Mouse (Mus musculus) 416B (cell line): ENCODE measurements around the gene Coasy.
A peak's percentile ranks its signal among the peaks of the same experiment; 100 is the strongest.

Source experiments
- DNase-seq: peaks from one replicate; pipeline ENCODE4 v3.0.0; 2011; ENCODE audit warnings: low read depth

The Coasy gene

GRCm38 (mm10) chr11:101131701-101132100, 49.3 kb downstream of the Coasy start:
- peak; percentile 78 for DNase-seq

GRCm38 (mm10) chr11:101133037-101133436, 50.7 kb downstream of the Coasy start:
- no peak for DNase-seq

- DNase-seq, result no peak
Measured at GRCm38 (mm10) chr11:101134217-101134865, 52.0 kb downstream of the Coasy start.
